Mouse (Mus musculus) forelimb bud, embryonic 11.5 days (tissue): ENCODE results near the gene Bri3.
"Not testable (repeated sequence)": the region's sequence is repeated elsewhere in the genome, so short reads cannot be mapped to it uniquely, and the experiment has no call there.

Experiments used
- DNase-seq: peaks from one replicate; pipeline ENCODE4 v3.0.0-alpha.2; 2012; ENCODE audit warnings: low read depth, low spot score

The Bri3 gene

GRCm38 (mm10) chr5:144357881-144358591 is 113.8 kb downstream of the Bri3 start, which contains the start of gene Baiap2l1:
Gene Baiap2l1 (minus strand): TSS chr5:144358112.
- DNase-seq = peak; percentile 91

- DNase-seq = no peak
These were observed 114.3 kb downstream of the Bri3 start for GRCm38 (mm10) chr5:144358592-144358917.

DNA sequence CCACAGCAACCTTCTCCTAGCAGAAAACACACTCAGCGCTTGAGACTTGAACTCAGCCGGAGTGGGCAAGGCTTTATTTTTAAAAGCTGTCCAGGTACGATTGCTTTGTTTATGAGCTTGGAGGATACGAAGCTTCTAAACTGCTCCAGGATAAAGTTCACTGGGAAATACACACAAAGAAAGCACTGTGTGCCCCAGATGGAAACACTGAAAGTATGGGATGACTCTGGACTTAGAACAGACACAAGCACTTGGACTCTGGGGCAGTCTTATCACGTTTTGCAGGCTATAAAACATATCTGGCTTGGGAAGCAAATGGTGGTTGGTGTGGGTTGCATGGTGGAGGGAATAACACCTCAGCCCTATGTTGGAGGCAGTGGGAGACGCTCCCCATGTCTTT is 115.6 kb downstream of the Bri3 start:
- no peak for DNase-seq

- no peak for DNase-seq
These were observed 116.1 kb downstream of the Bri3 start for GRCm38 (mm10) chr5:144360346-144360745.

DNA sequence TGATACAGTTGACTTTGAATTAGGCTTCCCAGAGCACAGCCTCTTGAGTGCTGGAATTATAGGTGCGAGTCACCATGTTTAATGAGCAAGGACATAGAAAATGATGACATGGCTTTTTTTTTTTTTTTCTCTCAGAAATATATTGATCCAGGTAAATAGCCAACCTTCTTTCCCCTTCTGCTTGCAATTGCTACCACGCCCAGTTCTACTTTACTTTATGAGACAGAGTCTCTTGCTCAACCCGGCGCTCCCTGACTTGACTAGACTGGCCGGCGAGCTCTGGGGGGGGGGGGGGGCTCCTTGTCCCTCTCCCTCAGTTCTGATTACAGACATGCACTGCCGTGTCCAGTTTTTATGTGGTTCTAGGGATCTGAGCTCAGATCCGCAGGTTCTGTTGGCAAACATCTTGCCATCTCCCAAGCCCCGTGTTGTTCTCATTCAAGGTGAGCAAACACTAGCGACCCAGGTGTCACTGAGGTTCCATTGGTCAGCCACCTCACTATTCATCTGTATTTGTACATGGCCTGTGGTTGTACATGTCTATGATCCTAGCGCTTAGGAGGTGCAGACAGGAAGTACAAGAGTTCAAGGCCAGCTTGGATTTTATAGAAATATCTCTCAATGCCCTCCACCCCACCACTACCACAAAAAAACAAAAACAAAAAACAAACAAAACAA is 120.6 kb downstream of the Bri3 start:
- no peak for DNase-seq

- not testable (repeated sequence) for DNase-seq
These were observed 122.3 kb downstream of the Bri3 start for GRCm38 (mm10) chr5:144366551-144366950.

- DNase-seq = no peak
These were observed 124.5 kb downstream of the Bri3 start for GRCm38 (mm10) chr5:144368661-144369205.

- peak; percentile 6 for DNase-seq
These were observed 126.7 kb downstream of the Bri3 start for GRCm38 (mm10) chr5:144370986-144371385.

DNA sequence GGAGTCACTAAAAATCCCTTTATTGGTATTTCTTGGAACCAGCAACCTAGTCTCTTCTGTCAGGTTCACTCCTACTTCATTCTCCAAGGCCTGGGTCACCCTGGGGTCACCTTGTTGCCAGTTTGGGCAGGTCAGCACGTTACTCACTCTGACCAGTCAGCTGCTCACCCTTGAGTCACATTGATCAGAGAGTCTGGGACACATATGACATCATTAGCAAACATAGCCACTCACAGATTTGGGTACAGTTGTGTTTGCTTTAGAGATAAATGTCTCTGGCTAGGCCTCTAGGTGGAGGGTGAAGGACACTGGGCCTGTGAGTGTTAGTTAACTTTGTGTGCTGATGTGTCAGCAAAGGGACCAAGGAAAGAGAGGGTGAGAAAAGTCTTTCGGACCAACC is 127.9 kb downstream of the Bri3 start:
- DNase-seq = no peak

DNA sequence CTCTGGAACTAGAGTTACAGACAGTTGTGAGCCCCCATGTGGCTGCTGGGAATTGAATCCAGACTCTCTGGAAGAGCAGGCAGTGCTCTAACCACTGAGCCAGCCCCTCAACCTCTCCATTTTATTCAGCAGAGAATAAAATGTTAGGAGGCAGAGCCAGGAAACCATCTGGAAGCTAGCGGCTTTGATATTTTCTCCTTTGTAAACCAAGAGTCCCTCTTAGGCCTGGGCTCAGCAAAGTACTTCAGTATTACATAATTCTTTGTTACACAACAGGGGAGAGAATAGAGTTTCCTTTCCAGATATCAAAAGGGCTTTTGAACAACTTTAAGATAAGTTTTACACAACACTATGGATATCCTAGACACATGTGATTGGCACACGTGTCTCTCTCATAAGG is 128.6 kb downstream of the Bri3 start:
- no peak for DNase-seq

GRCm38 (mm10) chr5:144379431-144379830 is 135.2 kb downstream of the Bri3 start:
- no peak for DNase-seq

DNA sequence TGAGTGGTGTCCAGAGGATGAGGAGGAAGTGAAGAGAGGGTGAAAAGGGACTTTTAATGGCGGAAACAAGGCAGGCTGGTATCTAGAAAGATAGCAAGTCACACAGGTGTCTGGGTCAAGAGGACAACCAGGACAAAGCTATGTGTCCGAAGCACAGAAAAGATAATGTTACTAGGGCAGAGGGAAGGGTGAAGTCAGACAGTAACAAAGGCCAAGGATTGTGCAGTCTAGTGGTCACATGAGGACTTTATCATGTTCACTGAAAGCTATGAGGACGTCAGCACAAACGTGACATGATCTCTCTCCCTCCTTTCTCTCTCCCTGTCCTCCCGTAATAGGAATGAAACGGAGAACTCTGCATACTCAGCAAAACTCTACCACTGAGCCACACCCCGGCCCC is 136.5 kb downstream of the Bri3 start:
- no peak for DNase-seq

DNA sequence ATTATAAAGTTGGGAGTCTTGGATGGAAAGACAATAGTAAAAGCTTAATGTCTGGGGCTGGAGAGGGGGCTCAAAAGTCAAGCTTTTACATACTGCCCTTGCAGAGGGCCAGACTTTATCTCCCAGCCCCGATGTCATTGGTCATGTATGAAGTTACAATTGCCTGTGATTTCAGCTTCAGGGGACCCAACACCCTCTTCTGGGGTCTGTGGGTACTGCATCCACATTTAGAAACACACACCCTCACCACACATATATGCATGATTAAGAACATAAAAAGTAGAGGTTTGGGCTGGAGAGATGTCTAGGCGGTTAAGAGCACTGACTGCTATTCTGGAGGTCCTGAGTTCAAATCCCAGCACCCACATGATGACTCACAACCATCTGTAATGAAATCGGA is 137.5 kb downstream of the Bri3 start:
- DNase-seq = peak; percentile 8

GRCm38 (mm10) chr5:144383936-144384335 is 139.7 kb downstream of the Bri3 start:
- no peak for DNase-seq

- DNase-seq = peak; percentile 60
These were observed 143.6 kb downstream of the Bri3 start for GRCm38 (mm10) chr5:144387851-144388250.

DNA sequence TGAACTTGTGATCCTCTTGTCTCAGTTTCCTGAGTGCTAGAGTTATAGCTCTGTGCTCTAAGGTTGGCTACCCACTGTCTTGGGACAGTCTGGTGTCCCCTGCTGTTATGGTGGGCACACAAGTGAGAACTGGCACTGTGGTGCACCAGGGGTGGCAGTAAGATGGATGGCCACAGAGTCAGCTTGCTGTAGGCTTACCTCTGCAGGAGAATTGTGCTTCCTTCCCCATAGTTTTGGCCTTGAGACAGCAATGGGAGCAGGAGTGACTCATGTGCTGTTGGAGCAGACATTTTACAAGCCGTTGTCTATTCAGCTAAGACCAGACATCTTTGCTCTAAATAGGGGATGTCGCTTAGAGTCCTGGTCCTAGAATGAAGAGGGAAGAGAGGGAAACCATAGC is 149.9 kb downstream of the Bri3 start:
- no peak for DNase-seq

DNA sequence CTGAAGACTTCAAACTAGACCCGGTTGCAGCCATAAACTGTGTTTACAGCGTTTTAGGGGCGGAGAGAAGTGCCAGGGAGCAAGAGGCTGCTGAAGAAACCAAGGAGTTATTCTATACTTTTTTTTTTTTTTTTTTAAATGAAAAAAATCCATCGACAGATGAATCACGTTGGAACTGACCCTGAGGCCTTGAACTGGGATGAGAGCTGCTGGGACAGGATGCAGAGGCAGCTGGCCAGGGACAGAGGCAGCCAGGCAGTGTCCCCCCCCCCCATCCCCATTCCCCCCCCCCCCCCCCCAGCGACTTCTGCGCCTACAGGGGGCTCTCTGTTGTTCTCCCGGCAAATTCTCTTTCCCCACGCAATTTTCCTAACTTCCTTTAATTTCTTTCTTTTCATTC is 153.3 kb downstream of the Bri3 start:
- peak; percentile 35 for DNase-seq

- DNase-seq = no peak
These were observed 156.6 kb downstream of the Bri3 start for GRCm38 (mm10) chr5:144400821-144401220.

DNA sequence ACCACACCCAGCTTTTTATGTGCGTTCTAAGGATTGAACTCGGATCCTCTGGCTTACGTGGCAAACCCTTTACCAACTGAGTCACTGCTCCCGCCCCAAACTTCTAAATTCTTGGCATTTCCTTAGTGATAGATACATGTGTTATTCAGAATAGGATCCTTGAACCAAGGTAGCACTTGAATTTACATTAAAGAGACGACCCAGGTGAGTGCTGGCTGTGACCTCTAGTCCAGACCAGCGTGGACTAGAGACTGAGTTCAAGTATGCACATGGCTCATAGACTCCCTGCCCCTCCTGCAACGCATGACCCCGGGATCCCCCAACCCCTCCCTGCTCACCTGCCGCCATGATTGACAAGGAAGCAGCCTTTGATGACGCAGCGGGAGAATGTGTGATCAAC is 162.0 kb downstream of the Bri3 start:
- DNase-seq = no peak

DNA sequence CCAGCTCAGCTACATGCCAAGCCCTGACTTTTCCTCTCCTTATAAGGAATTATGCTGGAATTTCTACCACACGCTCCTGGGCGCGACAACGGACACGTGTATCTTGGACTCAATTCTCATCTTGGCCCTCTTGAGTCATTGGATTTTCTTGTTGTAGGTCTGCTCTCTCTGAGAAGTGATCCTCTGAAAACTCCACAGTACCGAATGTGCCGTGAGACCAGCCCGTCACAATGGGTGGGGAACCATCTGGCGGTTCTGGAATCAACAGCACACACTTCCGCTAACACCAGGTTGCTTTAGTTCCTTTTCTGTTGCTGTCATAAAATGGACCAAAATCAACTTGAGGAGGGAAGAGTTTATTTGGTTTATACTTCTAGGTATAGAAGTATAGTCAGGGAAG is 166.4 kb downstream of the Bri3 start:
- no peak for DNase-seq

DNA sequence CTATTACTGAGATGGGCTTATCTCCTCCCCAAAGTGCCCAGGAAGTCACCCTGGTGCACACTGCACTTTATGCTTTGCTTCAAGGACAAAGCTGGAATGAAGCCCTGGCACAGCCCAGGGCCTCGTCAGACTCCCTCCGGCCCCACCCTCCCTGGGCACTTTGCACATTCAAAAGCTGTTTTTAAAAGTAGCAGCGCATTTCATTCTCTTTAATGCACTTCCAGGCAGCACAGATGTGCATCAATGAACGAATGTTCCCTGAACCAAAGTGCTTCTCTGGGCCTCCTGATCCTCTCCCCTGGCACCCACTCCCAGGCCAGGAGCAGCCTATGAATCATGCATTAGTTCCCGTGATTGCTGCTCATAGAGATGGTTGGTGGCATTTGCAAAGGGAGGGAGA is 167.5 kb downstream of the Bri3 start:
- no peak for DNase-seq

DNA sequence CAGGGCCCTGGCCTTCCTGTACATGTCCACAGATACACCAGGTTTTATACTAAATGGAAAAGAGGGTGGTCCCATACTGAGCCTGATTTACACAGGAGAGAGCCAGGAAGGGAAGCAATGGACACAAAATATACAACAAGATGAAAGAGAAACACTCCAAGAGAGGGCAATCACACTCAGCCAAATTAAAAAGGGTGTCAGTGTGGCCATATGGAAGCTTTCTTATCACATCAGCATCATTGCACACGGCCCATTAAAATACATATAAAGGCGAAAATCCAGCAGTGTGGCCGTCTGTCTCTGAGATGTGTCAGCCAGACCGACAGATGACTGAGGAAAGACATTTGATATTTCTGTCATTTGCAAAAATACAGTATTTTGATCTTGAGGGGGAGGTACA is 168.5 kb downstream of the Bri3 start:
- DNase-seq = no peak

DNA sequence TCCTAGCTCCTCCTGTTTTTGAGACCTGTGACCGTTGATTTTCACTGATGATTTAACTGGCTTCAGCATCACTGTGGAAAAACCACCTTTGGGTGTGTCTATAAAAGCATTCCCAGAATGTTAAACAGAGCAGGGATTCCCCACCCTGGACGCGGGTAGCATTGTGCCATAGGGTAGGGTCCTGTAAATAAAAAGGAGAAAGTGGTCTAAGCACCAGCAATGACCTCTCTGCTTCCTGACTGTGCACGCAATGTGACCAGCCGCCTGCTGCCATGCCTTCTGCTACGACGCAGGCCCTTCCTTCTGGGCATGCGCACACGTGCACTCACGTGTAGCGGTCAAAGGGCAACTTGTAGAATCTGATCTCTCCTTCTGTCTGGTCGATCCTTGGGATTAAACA is 174.2 kb downstream of the Bri3 start:
- no peak for DNase-seq
